Mouse (Mus musculus): Measurements from ENCODE around the gene Mfsd5. TPM values are rescaled to one million over a fixed set of nuclear protein-coding genes. Genes with fewer than 3 reads are reported as not detected.

Gene Mfsd5
- total and polyA plus RNA-seq, 3 experiments, result 56.3 to 115 (median 83.6) TPM

- Histone ChIP-seq H3K9me3 (replicated peaks; ENCODE audit: insufficient read depth, low read length) (no peaks in the 10 kb centered on the region), H3K27me3 (ENCODE audit: control insufficient read depth in 1 of 2, insufficient read depth in 2 of 2, low read length in 2 of 2) (peaks cover 45 to 61% of the 10 kb centered on the region in 2 experiments), H3K4me1 (ENCODE audit: control insufficient read depth in 1 of 2, insufficient read depth in 2 of 2, low read length in 2 of 2) (peaks cover 0 to 3% of the 10 kb centered on the region in 2 experiments; a peak in 1 of 4 replicates), H3K36me3 (ENCODE audit: control insufficient read depth in 1 of 2, insufficient read depth in 2 of 2, low read length in 2 of 2) (no peaks in the 10 kb centered on the region), H3K79me2 (ENCODE audit: control insufficient read depth, insufficient read depth, low read length, poor library complexity) (no peaks in the 10 kb centered on the region), H3K4me3 (ENCODE audit: control insufficient read depth in 1 of 2, insufficient read depth in 1 of 2, low read depth in 2 of 2, low read length in 2 of 2) (no peak overlapping the region), H3K27ac (ENCODE audit: control insufficient read depth, low read depth, low read length) (no peak overlapping the region), H3K9ac (ENCODE audit: control insufficient read depth, low read depth, low read length, poor library complexity, severe bottlenecking) (no peak overlapping the region)
- no peak for TF ChIP-seq GABPA (IDR thresholded peaks at IDR 0.05; ENCODE audit: low read depth, low read length)
- TF ChIP-seq CHD1 (IDR thresholded peaks at IDR 0.05; ENCODE audit: low read depth, low read length), result no peak
- TF ChIP-seq SIN3A (IDR thresholded peaks at IDR 0.05; ENCODE audit: low read length), result no peak
- TF ChIP-seq BHLHE40 (IDR thresholded peaks at IDR 0.05; ENCODE audit: borderline replicate concordance, low read depth, low read length), result no peak
- no peak for TF ChIP-seq MAZ (IDR thresholded peaks at IDR 0.05; ENCODE audit: low read depth, low read length)
- no peak for TF ChIP-seq HCFC1 (IDR thresholded peaks at IDR 0.05; ENCODE audit: low read depth, low read length)
- no peak for TF ChIP-seq TBP (IDR thresholded peaks at IDR 0.05; ENCODE audit: low read depth, low read length)
- TF ChIP-seq ETS1 (IDR thresholded peaks at IDR 0.05; ENCODE audit: low read depth, low read length), result no peak
- TF ChIP-seq CTCF (IDR thresholded peaks at IDR 0.05 in 2 of 3, conservative IDR thresholded peaks at IDR 0.05 in 1 of 3; ENCODE audit: control insufficient read depth in 1 of 3, insufficient read depth in 1 of 3, low read depth in 2 of 3, low read length in 3 of 3, poor library complexity in 1 of 3, severe bottlenecking in 1 of 3), result no peak
- no peak for TF ChIP-seq ZMIZ1 (IDR thresholded peaks at IDR 0.05; ENCODE audit: low read depth, low read length)
- TF ChIP-seq MEF2A (IDR thresholded peaks at IDR 0.05; ENCODE audit: extremely low read depth, insufficient replicate concordance, low read depth, low read length, poor library complexity, severe bottlenecking), result no peak
- TF ChIP-seq CHD2 (IDR thresholded peaks at IDR 0.05; ENCODE audit: low read length), result no peak
- TF ChIP-seq EP300 (IDR thresholded peaks at IDR 0.05; ENCODE audit: low read depth in 1 of 2, low read length in 2 of 2), result no peak
- TF ChIP-seq JUND (IDR thresholded peaks at IDR 0.05; ENCODE audit: low read depth, low read length), result no peak
- TF ChIP-seq USF1 (IDR thresholded peaks at IDR 0.05; ENCODE audit: low read depth, low read length), result no peak
- TF ChIP-seq GATA1 (IDR thresholded peaks at IDR 0.05; ENCODE audit: low read depth, low read length), result no peak
- no peak for TF ChIP-seq UBTF (IDR thresholded peaks at IDR 0.05; ENCODE audit: borderline replicate concordance, insufficient read depth, low read depth, low read length)
- TF ChIP-seq POLR2AphosphoS2 (IDR thresholded peaks at IDR 0.05; ENCODE audit: low read length), result no peak
- no peak for TF ChIP-seq ZKSCAN1 (IDR thresholded peaks at IDR 0.05; ENCODE audit: low read depth, low read length)
- TF ChIP-seq ZNF384 (IDR thresholded peaks at IDR 0.05; ENCODE audit: low read depth, low read length), result no peak
- DNase-seq (ENCODE audit: low read depth, low spot score), result no peak
Measured at GRCm38 (mm10) chr15:102262582-102262981, 16.7 kb upstream of the Mfsd5 start.

- H3K4me1 ChIP-seq (ENCODE audit: control insufficient read depth in 1 of 2, insufficient read depth in 2 of 2, low read length in 2 of 2), result no peaks in the 10 kb centered on the region
- DNase-seq (ENCODE audit: low read depth, low spot score), result no peak
- TF ChIP-seq E2F4 (IDR thresholded peaks at IDR 0.05; ENCODE audit: borderline replicate concordance, low read depth, low read length) (no peak), KAT2A (conservative IDR thresholded peaks at IDR 0.05; ENCODE audit: low read depth, low read length) (no peak), CTCF (IDR thresholded peaks at IDR 0.05 in 2 of 3, conservative IDR thresholded peaks at IDR 0.05 in 1 of 3; ENCODE audit: control insufficient read depth in 1 of 3, insufficient read depth in 1 of 3, low read depth in 2 of 3, low read length in 3 of 3, poor library complexity in 1 of 3, severe bottlenecking in 1 of 3) (no peak), ZNF384 (IDR thresholded peaks at IDR 0.05; ENCODE audit: low read depth, low read length) (no peak), JUND (IDR thresholded peaks at IDR 0.05; ENCODE audit: low read depth, low read length) (no peak), SMC3 (IDR thresholded peaks at IDR 0.05; ENCODE audit: low read depth, low read length) (no peak), USF2 (IDR thresholded peaks at IDR 0.05; ENCODE audit: borderline replicate concordance in 1 of 2, insufficient read depth in 1 of 2, low read depth in 1 of 2, low read length in 2 of 2) (no peak), RAD21 (IDR thresholded peaks at IDR 0.05; ENCODE audit: low read depth, low read length) (no peak), TCF12 (IDR thresholded peaks at IDR 0.05; ENCODE audit: low read depth, low read length) (no peak), UBTF (IDR thresholded peaks at IDR 0.05; ENCODE audit: borderline replicate concordance, insufficient read depth, low read depth, low read length) (no peak)
- no peaks in the 10 kb centered on the region for H3K9me3 ChIP-seq (replicated peaks; ENCODE audit: insufficient read depth, low read length)
- H3K27me3 ChIP-seq (ENCODE audit: control insufficient read depth in 1 of 2, insufficient read depth in 2 of 2, low read length in 2 of 2), result peaks cover 41 to 56% of the 10 kb centered on the region in 2 experiments
- no peak overlapping the region for H3K4me3 ChIP-seq (ENCODE audit: control insufficient read depth in 1 of 2, insufficient read depth in 1 of 2, low read depth in 2 of 2, low read length in 2 of 2)
- H3K36me3 ChIP-seq (ENCODE audit: control insufficient read depth in 1 of 2, insufficient read depth in 2 of 2, low read length in 2 of 2), result no peaks in the 10 kb centered on the region
- H3K9ac ChIP-seq (ENCODE audit: control insufficient read depth, low read depth, low read length, poor library complexity, severe bottlenecking), result no peak overlapping the region
- H3K79me2 ChIP-seq (ENCODE audit: control insufficient read depth, insufficient read depth, low read length, poor library complexity), result no peaks in the 10 kb centered on the region
- no peak overlapping the region for H3K27ac ChIP-seq (ENCODE audit: control insufficient read depth, low read depth, low read length)
Measured at GRCm38 (mm10) chr15:102263037-102263436, 16.2 kb upstream of the Mfsd5 start.

Measured in MEL (cell line).